Mouse (Mus musculus) T-helper 1 cell (primary cell): ENCODE data around the gene Ifna7.

Experiments
- in situ Hi-C: fragments of 300-600 bp; cut with MboI, MseI; formaldehyde crosslinking; loops from one replicate; pipeline ENCODE4 v1.15.1; 2025; ENCODE audit warnings: high pct_unique_total_duplicates

The Ifna7 gene

DNA sequence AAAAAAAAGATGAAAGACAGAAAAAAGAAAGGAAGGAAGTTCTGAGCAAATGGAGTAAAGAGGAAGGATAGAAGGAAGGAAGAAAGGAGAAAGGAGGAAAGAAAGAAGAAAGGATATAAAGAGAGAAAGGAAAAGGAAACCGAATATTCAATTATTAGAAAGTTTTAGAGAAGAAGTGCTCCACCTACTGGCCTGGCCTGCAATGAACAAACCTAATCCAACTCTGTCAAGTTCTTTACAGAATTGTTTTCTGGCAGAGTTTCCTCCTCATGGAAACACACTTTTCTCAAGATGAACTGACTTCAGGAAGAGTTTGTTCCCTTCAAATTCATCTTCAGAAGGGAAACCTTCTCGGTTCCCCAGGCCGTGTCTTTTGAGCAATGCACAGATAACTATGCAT is 22.8 kb downstream of the Ifna7 start:
- in situ Hi-C loops: no loop called here

DNA sequence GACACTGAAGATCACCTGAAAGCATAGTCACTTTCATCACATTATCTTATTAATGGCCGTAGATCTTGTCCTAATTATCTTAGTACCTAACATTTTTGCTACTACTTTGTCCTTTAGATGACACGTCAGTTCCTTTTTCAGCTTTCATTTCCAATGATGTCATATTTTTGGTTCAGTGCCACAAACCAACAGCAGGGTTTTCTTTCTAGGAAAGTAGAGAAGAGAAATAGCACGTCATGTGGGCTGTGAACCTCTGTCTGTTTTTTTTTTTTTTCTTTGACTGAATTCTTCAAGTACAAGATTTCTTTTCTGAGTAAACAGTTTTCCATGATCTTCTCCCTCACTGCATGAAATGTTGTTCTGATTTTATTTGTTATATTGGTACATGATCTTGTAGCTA is 24.0 kb downstream of the Ifna7 start:
- in situ Hi-C loops: no loop called here

DNA sequence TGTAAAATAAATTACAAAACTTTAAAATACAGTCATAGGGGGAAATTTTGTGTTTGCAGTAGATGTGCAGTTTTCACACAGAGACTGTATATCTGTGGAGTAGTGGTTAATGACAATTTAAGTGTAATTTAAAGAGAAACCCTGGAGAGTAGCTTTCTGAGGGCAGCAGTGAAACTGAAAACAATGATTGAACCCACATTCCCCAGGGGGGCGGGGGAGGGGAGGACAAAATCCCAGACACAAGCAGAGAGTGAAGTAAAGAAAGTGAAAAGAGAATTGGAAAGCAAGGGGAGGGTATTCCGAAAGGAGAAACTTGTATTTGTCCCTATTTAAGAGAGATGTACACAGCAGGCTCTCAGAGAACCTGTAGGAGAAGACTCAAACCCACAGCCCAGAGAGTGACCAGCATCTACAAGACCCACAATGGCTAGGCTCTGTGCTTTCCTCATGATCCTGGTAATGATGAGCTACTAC is 25.4 kb downstream of the Ifna7 start, which contains the start of gene Ifna4:
Ifna4 (plus strand) TSS at position 424 of the 474 bp plus-strand sequence.
- in situ Hi-C loops: no loop called here

DNA sequence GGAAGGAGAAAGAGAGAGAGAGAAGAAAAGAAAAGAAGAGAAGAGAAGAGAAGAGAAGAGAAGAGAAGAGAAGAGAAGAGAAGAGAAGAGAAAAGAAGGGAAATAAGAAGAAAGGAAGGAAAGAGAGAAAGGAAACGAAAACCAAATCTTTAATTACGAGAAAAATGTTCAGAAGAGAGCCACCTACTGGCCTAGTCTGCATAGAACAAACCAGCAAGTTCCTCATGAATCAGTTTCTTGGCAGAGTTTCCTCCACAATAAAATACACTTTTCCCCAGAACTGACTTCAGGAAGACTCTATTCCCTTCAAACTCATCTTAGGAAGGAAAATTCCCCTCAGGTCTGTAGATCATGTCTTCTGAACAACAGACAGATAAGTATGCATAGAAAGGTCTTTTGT is 29.3 kb downstream of the Ifna7 start:
- in situ Hi-C loops: no loop called here

DNA sequence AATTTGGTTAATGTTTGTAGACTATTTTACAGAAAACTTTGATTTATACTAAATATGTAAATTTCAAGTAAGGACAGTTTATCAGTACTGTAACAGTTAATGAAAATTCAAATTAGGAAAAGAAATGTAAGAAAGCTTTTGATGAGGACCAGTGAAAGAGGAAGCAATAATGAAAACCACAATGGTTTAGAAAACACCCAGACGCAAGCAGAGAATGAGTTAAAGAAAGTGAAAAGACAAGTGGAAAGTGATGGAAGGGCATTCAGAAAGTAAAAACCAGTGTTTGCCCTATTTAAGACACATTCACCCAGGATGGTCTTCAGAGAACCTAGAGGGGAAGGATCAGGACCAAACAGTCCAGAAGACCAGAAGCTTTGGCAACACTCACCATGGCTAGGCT is 33.7 kb downstream of the Ifna7 start, which contains the start of gene Ifna1:
Ifna1 (plus strand) TSS at position 390 of the 400 bp plus-strand sequence.
- in situ Hi-C loops: no loop called here

DNA sequence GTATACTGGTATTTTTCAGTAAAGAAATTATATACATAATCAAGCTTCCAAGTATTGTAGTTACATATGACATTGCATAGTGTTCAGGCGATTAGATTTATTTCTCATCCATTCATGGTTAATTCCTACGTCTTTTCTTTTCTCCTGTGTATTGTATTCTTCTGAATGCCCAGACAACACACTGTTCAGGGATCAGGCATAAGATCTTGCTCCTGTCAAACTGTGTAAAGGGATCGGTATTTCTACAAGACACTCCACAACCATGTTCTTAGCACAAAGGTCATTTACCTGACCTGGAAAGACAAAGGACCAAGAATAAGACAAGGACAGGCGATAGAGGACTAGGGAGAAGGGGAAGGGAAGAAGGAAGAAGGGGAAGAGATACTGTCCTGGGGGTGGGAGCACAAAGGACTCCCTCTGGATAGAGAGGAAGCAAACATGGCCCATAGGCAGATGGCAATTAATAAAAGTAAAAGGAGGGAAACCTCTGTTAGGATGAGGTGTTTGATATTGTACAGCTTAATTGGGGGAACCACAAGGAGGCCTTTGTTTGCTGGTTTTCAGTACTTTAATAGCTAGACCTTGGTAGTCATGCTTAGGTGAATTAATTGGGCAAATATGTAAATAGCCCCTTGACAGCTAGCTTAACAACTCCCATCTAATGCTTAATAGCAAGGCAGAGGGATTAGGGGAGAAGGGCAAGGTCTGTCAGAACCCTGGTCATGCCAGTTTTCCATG is 35.2 kb downstream of the Ifna7 start:
- in situ Hi-C loops: no loop called here

DNA sequence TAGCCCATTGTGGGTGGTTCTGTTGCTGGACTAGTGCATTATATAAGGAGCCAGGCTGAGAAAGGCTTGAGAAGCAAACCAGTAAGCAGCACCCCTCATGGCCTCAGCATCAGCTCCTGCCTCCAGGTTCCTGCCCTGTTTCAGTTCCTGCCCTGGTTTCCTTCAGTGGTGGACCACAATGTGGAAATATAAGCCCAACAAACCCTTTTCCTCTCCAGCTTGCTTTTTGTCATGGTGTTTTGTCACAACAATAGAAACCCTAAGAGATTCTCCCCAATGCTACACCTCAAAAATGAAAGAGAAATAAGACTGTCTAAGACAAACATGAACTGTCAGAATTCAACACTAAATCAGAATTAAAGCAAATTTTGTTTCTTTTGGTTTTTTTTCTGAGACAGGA is 43.2 kb downstream of the Ifna7 start:
- in situ Hi-C loops: no loop called here

DNA sequence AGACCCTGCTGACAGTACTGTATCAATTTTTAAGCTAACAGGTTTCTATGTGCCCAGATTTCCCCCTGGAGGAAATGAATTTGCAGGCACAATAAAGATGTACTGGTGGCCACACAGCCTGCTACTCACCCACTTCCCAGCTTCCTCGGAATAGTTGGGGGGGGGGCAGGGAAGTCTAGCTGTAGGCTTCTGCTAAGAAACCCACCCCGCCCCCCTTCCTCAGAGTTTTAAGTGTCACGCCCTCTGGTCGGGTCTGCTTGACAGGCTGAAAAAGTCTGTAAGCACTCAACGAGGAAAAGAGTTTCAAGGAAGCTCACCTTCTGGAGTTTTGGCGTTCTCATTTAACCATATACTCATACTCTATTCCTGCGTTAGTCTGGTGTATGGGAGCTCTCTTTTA is 47.3 kb downstream of the Ifna7 start:
- in situ Hi-C loops: no loop called here

DNA sequence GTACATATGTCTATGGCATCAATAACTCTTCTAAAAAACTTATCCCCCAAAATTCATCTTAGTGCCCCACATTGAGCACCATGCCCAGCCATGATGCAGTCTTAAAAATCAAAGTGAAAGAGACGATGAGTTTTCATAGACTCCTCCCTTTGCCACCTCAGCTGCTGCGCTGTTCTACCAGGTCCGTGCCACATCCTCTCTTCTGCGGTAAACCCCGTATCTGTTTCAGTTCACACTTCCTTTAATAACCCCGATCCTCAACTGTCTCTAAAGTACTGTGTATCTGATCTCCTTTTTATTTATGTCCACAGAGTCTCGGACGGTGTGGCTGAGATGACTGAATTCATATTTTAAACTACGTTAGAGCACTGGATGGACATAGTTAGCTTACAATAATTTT is 48.6 kb downstream of the Ifna7 start:
- in situ Hi-C loops: no loop called here

DNA sequence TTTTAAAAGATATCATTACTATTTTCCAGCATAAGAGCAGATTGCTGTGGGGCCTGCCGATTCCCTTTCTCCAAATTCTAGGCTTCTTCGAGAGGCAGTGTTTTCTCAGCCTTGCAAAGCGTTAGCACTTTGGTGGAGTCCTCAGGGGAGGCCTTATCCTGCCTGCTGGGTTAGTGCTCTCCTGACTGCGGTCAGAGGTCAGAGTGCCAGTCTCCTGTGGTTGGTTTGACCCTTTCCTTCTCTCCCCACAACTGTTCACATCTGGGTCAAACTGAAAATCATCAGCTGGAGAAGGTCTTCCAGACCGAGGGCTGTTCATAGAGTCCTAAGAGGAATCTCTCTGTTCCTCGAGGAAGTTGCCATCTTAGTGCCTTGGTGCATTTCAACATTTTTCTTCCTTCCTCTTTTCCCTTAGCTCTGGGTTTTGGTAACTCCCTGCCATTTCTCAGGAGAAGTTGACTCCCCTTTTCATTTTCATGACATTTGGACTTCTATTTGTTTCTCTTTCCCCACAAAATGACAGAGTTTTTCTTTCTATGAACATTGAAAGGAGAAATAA is 49.1 kb downstream of the Ifna7 start:
- in situ Hi-C loops: no loop called here
